Mouse (Mus musculus) C2C12 (cell line): ENCODE measurements around the gene Vgll4. TPM values are rescaled to one million over a fixed set of nuclear protein-coding genes. Genes with fewer than 3 reads are reported as not detected.

Source experiments
- H3K27me3 ChIP-seq: one replicate; pipeline ENCODE4 v1.6.1; 2011; ENCODE audit not compliant: control insufficient read depth, insufficient read depth, insufficient read length
- H3K36me3 ChIP-seq: one replicate; pipeline ENCODE4 v1.6.1; 2011; ENCODE audit not compliant: control insufficient read depth, insufficient read depth
- H3K4me3 ChIP-seq: one replicate; pipeline ENCODE4 v1.5.1; 2011; ENCODE audit warnings: mild to moderate bottlenecking, control low read depth; ENCODE audit not compliant: poor library complexity, insufficient read depth, severe bottlenecking
- H3K79me2 ChIP-seq: one replicate; pipeline ENCODE4 v1.6.1; 2011; ENCODE audit not compliant: control insufficient read depth, insufficient read depth
- H3K79me3 ChIP-seq: one replicate; pipeline ENCODE4 v1.6.1; 2011; ENCODE audit warnings: low read depth, control low read depth
- H3ac ChIP-seq: one replicate; pipeline ENCODE3; 2011; ENCODE audit warnings: low read depth; ENCODE audit not compliant: control insufficient read depth, insufficient read length
- CEBPB ChIP-seq: IDR thresholded peaks from one replicate; pipeline ENCODE4 v1.6.1; 2011; ENCODE audit warnings: low read depth, mild to moderate bottlenecking, control low read depth, moderate library complexity
- CTCF ChIP-seq: IDR thresholded peaks from one replicate; pipeline ENCODE4 v1.5.1; 2011; ENCODE audit not compliant: control insufficient read depth, insufficient read depth, insufficient read length
- FOSL1 ChIP-seq: IDR thresholded peaks from one replicate; pipeline ENCODE4 v1.8.0; 2011; ENCODE audit warnings: mild to moderate bottlenecking, low read length; ENCODE audit not compliant: poor library complexity, insufficient read depth, severe bottlenecking
- MAX ChIP-seq: IDR thresholded peaks from one replicate; pipeline ENCODE4 v1.6.1; 2011; ENCODE audit warnings: mild to moderate bottlenecking, control low read depth
- MYOD1 ChIP-seq: IDR thresholded peaks from one replicate; pipeline ENCODE4 v1.6.1; 2011; ENCODE audit warnings: low read depth; ENCODE audit not compliant: control insufficient read depth, insufficient read length
- MYOG ChIP-seq: IDR thresholded peaks from one replicate; pipeline ENCODE4 v1.6.1; 2011; ENCODE audit not compliant: control insufficient read depth, insufficient read length; ENCODE audit errors: extremely low read depth
- USF1 ChIP-seq: IDR thresholded peaks from one replicate; pipeline ENCODE4 v1.6.1; 2011; ENCODE audit warnings: low read depth, mild to moderate bottlenecking, control low read depth, moderate library complexity
- polyA plus RNA-seq: library from polyadenylated mRNA; unstranded; fragments of >200 nt; fragmentation: generic; extraction: Trizol; gene quantifications from one replicate; pipeline ENCODE4 v1.2.1, GENCODE M21; 2012; ENCODE audit warnings: missing spikeins

Gene Vgll4
- polyA plus RNA-seq, 1 experiment, result 30.7 TPM

GRCm38 (mm10) chr6:114862046-114862445 lies 107.7 kb downstream of the Vgll4 start:
- Histone ChIP-seq H3K36me3 (peaks cover 29% of the 10 kb centered on the region), H3K4me3 (no peak overlapping the region), H3K27me3 (no peaks in the 10 kb centered on the region), H3K79me2 (peaks cover 34% of the 10 kb centered on the region), H3ac (no peak overlapping the region), H3K79me3 (peaks cover 17% of the 10 kb centered on the region)
- no peak for TF ChIP-seq CTCF
- TF ChIP-seq MAX, result no peak
- TF ChIP-seq USF1, result no peak
- TF ChIP-seq MYOG, result no peak
- no peak for TF ChIP-seq FOSL1
- TF ChIP-seq MYOD1, result no peak
- TF ChIP-seq CEBPB, result no peak

GRCm38 (mm10) chr6:114861591-114861990 lies 108.2 kb downstream of the Vgll4 start:
- H3K27me3 ChIP-seq, result no peaks in the 10 kb centered on the region
- peaks cover 17% of the 10 kb centered on the region for H3K79me3 ChIP-seq
- TF ChIP-seq USF1 (no peak), CTCF (no peak)
- H3ac ChIP-seq, result peak overlapping the region; percentile 3
- peaks cover 29% of the 10 kb centered on the region for H3K36me3 ChIP-seq
- peaks cover 29% of the 10 kb centered on the region for H3K79me2 ChIP-seq
- H3K4me3 ChIP-seq, result no peak overlapping the region

GRCm38 (mm10) chr6:114860677-114861568 lies 108.9 kb downstream of the Vgll4 start:
- Histone ChIP-seq H3ac (no peak overlapping the region), H3K79me2 (peaks cover 23% of the 10 kb centered on the region), H3K79me3 (peaks cover 17% of the 10 kb centered on the region), H3K27me3 (no peaks in the 10 kb centered on the region), H3K36me3 (peaks cover 29% of the 10 kb centered on the region), H3K4me3 (no peak overlapping the region)
- TF ChIP-seq CTCF (no peak), MYOD1 (peak; percentile 89), MAX (no peak), USF1 (no peak)

GRCm38 (mm10) chr6:114858722-114859053 lies 111.1 kb downstream of the Vgll4 start:
- H3K79me2 ChIP-seq, result peaks cover 12% of the 10 kb centered on the region
- H3K4me3 ChIP-seq, result no peak overlapping the region
- no peak for TF ChIP-seq MYOD1
- TF ChIP-seq MAX, result no peak
- TF ChIP-seq CTCF, result no peak
- no peak for TF ChIP-seq FOSL1
- TF ChIP-seq USF1, result no peak
- TF ChIP-seq CEBPB, result no peak
- no peak for TF ChIP-seq MYOG
- peaks cover 28% of the 10 kb centered on the region for H3K36me3 ChIP-seq
- peaks cover 8% of the 10 kb centered on the region for H3K79me3 ChIP-seq
- H3K27me3 ChIP-seq, result no peaks in the 10 kb centered on the region
- no peak overlapping the region for H3ac ChIP-seq

- H3ac ChIP-seq, result no peak overlapping the region
- peaks cover 5% of the 10 kb centered on the region for H3K79me3 ChIP-seq
- no peaks in the 10 kb centered on the region for H3K27me3 ChIP-seq
- H3K79me2 ChIP-seq, result peaks cover 7% of the 10 kb centered on the region
- no peak for TF ChIP-seq CEBPB
- no peak for TF ChIP-seq USF1
- TF ChIP-seq MYOD1, result no peak
- no peak for TF ChIP-seq CTCF
- no peak for TF ChIP-seq MYOG
- TF ChIP-seq FOSL1, result no peak
- no peak for TF ChIP-seq MAX
- H3K4me3 ChIP-seq, result no peak overlapping the region
- peaks cover 23% of the 10 kb centered on the region for H3K36me3 ChIP-seq
These were observed 111.6 kb downstream of the Vgll4 start for GRCm38 (mm10) chr6:114857996-114858721.

- Histone ChIP-seq H3K79me2 (no peaks in the 10 kb centered on the region), H3K4me3 (no peak overlapping the region), H3K79me3 (no peaks in the 10 kb centered on the region), H3K27me3 (no peaks in the 10 kb centered on the region), H3ac (no peak overlapping the region), H3K36me3 (peaks cover 16% of the 10 kb centered on the region)
- TF ChIP-seq MYOD1 (no peak), FOSL1 (no peak), USF1 (no peak), MAX (no peak), CEBPB (no peak), CTCF (no peak), MYOG (no peak)
These were observed 113.3 kb downstream of the Vgll4 start for GRCm38 (mm10) chr6:114856501-114856900.
